Mouse (Mus musculus): Measurements from ENCODE around the gene Ddx41. TPM values are rescaled to one million over a fixed set of nuclear protein-coding genes. Genes with fewer than 3 reads are reported as not detected.
A peak's percentile ranks its signal among the peaks of the same experiment; 100 is the strongest.

Ddx41 gene
- polyA plus RNA-seq, 1 experiment: 61.1 TPM

GRCm38 (mm10) chr13:55511492-55511861, 25.0 kb downstream of the Ddx41 start:
- 45% methylated on average over 5 of the region's 5 CpGs for WGBS

GRCm38 (mm10) chr13:55510668-55511491, 25.6 kb downstream of the Ddx41 start:
- TF ChIP-seq CTCF (IDR thresholded peaks at IDR 0.05; ENCODE audit: insufficient read depth, low read length) (no peak), POLR2A (IDR thresholded peaks at IDR 0.05; ENCODE audit: borderline replicate concordance, extremely low read depth, low read depth, low read length) (no peak)
- DNase-seq: peak; percentile 68
- Histone ChIP-seq H3K4me1 (ENCODE audit: control insufficient read depth, insufficient read depth, low read length) (peaks cover 13% of the 10 kb centered on the region), H3K4me3 (replicated peaks; ENCODE audit: extremely low read depth, low read depth, low read length) (no peak overlapping the region)
- 28% methylated on average over 6 of the region's 6 CpGs for WGBS

More at GRCm38 (mm10) chr13:55511492-55511861, 25.0 kb downstream of the Ddx41 start:
- TF ChIP-seq CTCF (IDR thresholded peaks at IDR 0.05; ENCODE audit: insufficient read depth, low read length): no peak
- TF ChIP-seq POLR2A (IDR thresholded peaks at IDR 0.05; ENCODE audit: borderline replicate concordance, extremely low read depth, low read depth, low read length): no peak
- no peak for DNase-seq
- peaks cover 13% of the 10 kb centered on the region for H3K4me1 ChIP-seq (ENCODE audit: control insufficient read depth, insufficient read depth, low read length)
- H3K4me3 ChIP-seq (replicated peaks; ENCODE audit: extremely low read depth, low read depth, low read length): peak overlapping the region; percentile 6

GRCm38 (mm10) chr13:55510332-55510667, 26.2 kb downstream of the Ddx41 start:
- TF ChIP-seq POLR2A (IDR thresholded peaks at IDR 0.05; ENCODE audit: borderline replicate concordance, extremely low read depth, low read depth, low read length) (no peak), CTCF (IDR thresholded peaks at IDR 0.05; ENCODE audit: insufficient read depth, low read length) (no peak)
- 34% methylated on average over 3 of the region's 3 CpGs for WGBS
- Histone ChIP-seq H3K4me1 (ENCODE audit: control insufficient read depth, insufficient read depth, low read length) (peaks cover 13% of the 10 kb centered on the region), H3K4me3 (replicated peaks; ENCODE audit: extremely low read depth, low read depth, low read length) (no peak overlapping the region)
- DNase-seq: peak; percentile 19

- WGBS: 95% methylated on average over 10 of the region's 10 CpGs
- peaks cover 13% of the 10 kb centered on the region for H3K4me1 ChIP-seq (ENCODE audit: control insufficient read depth, insufficient read depth, low read length)
- no peak overlapping the region for H3K4me3 ChIP-seq (replicated peaks; ENCODE audit: extremely low read depth, low read depth, low read length)
- TF ChIP-seq POLR2A (IDR thresholded peaks at IDR 0.05; ENCODE audit: borderline replicate concordance, extremely low read depth, low read depth, low read length): no peak
- TF ChIP-seq CTCF (IDR thresholded peaks at IDR 0.05; ENCODE audit: insufficient read depth, low read length): no peak
- DNase-seq: no peak
These were observed 27.9 kb downstream of the Ddx41 start for GRCm38 (mm10) chr13:55508531-55508930.

- WGBS: 69% methylated on average over 11 of the region's 11 CpGs
- H3K4me3 ChIP-seq (replicated peaks; ENCODE audit: extremely low read depth, low read depth, low read length): no peak overlapping the region
- TF ChIP-seq POLR2A (IDR thresholded peaks at IDR 0.05; ENCODE audit: borderline replicate concordance, extremely low read depth, low read depth, low read length): no peak
- TF ChIP-seq CTCF (IDR thresholded peaks at IDR 0.05; ENCODE audit: insufficient read depth, low read length): no peak
- no peak for DNase-seq
- H3K4me1 ChIP-seq (ENCODE audit: control insufficient read depth, insufficient read depth, low read length): peaks cover 13% of the 10 kb centered on the region
These were observed 28.6 kb downstream of the Ddx41 start for GRCm38 (mm10) chr13:55507877-55508276.

- 66% methylated on average over 10 of the region's 10 CpGs for WGBS
- no peak for TF ChIP-seq CTCF (IDR thresholded peaks at IDR 0.05; ENCODE audit: insufficient read depth, low read length)
These were observed 29.8 kb downstream of the Ddx41 start for GRCm38 (mm10) chr13:55506697-55507096.

GRCm38 (mm10) chr13:55505810-55506209, 30.6 kb downstream of the Ddx41 start:
- WGBS: 93% methylated on average over 9 of the region's 9 CpGs
- DNase-seq: no peak
- Histone ChIP-seq H3K4me3 (replicated peaks; ENCODE audit: extremely low read depth, low read depth, low read length) (no peak overlapping the region), H3K4me1 (ENCODE audit: control insufficient read depth, insufficient read depth, low read length) (peaks cover 6% of the 10 kb centered on the region; the same call in 1 of the 2 replicates)
- no peak for TF ChIP-seq POLR2A (IDR thresholded peaks at IDR 0.05; ENCODE audit: borderline replicate concordance, extremely low read depth, low read depth, low read length)
- TF ChIP-seq CTCF (IDR thresholded peaks at IDR 0.05; ENCODE audit: insufficient read depth, low read length): no peak

More at GRCm38 (mm10) chr13:55506697-55507096, 29.8 kb downstream of the Ddx41 start:
- no peak for DNase-seq
- H3K4me3 ChIP-seq (replicated peaks; ENCODE audit: extremely low read depth, low read depth, low read length): no peak overlapping the region
- H3K4me1 ChIP-seq (ENCODE audit: control insufficient read depth, insufficient read depth, low read length): peaks cover 9% of the 10 kb centered on the region; the same call in 1 of the 2 replicates

- DNase-seq: no peak
- 85% methylated on average over 5 of the region's 5 CpGs for WGBS
- Histone ChIP-seq H3K4me3 (replicated peaks; ENCODE audit: extremely low read depth, low read depth, low read length) (no peak overlapping the region), H3K4me1 (ENCODE audit: control insufficient read depth, insufficient read depth, low read length) (no peaks in the 10 kb centered on the region)
- no peak for TF ChIP-seq POLR2A (IDR thresholded peaks at IDR 0.05; ENCODE audit: borderline replicate concordance, extremely low read depth, low read depth, low read length)
- no peak for TF ChIP-seq CTCF (IDR thresholded peaks at IDR 0.05; ENCODE audit: insufficient read depth, low read length)
These were observed 32.1 kb downstream of the Ddx41 start for GRCm38 (mm10) chr13:55504390-55504789.

GRCm38 (mm10) chr13:55502405-55502804, 34.1 kb downstream of the Ddx41 start:
- Histone ChIP-seq H3K4me1 (ENCODE audit: control insufficient read depth, insufficient read depth, low read length) (no peaks in the 10 kb centered on the region), H3K4me3 (replicated peaks; ENCODE audit: extremely low read depth, low read depth, low read length) (no peak overlapping the region)
- no peak for TF ChIP-seq CTCF (IDR thresholded peaks at IDR 0.05; ENCODE audit: insufficient read depth, low read length)
- TF ChIP-seq POLR2A (IDR thresholded peaks at IDR 0.05; ENCODE audit: borderline replicate concordance, extremely low read depth, low read depth, low read length): no peak
- no peak for DNase-seq
- WGBS: 80% methylated on average over 8 of the region's 8 CpGs

- no peak overlapping the region for H3K4me3 ChIP-seq (replicated peaks; ENCODE audit: extremely low read depth, low read depth, low read length)
- TF ChIP-seq CTCF (IDR thresholded peaks at IDR 0.05; ENCODE audit: insufficient read depth, low read length): no peak
- no peak for TF ChIP-seq POLR2A (IDR thresholded peaks at IDR 0.05; ENCODE audit: borderline replicate concordance, extremely low read depth, low read depth, low read length)
- 54% methylated on average over 10 of the region's 10 CpGs for WGBS
- peak; percentile 39 for DNase-seq
- H3K4me1 ChIP-seq (ENCODE audit: control insufficient read depth, insufficient read depth, low read length): no peaks in the 10 kb centered on the region
These were observed 35.9 kb downstream of the Ddx41 start for GRCm38 (mm10) chr13:55500575-55500974.

All from lung, adult 2 months (tissue).